Mouse (Mus musculus): Measurements from ENCODE around the gene Narf.

The Narf gene

GRCm38 (mm10) chr11:121235475-121236238 is 1.4 kb upstream of the Narf start:
- in situ Hi-C loops (cut with MboI), result no loop called here

- in situ Hi-C loops (cut with MboI), result no loop called here
Measured at GRCm38 (mm10) chr11:121237345-121238128, 484 bp downstream of the Narf start.

- in situ Hi-C loops (cut with MboI), result no loop called here
Measured at GRCm38 (mm10) chr11:121239669-121240068, 2.6 kb downstream of the Narf start.

- in situ Hi-C loops (cut with MboI), result no loop called here
Measured at GRCm38 (mm10) chr11:121250196-121250595, 13.1 kb downstream of the Narf start.

- in situ Hi-C loops (cut with MboI), result no loop called here
Measured at GRCm38 (mm10) chr11:121259160-121260100, 22.4 kb downstream of the Narf start, which contains the start of gene Foxk2. Foxk2 (plus strand) TSS chr11:121259990.

GRCm38 (mm10) chr11:121260211-121260906 is 23.3 kb downstream of the Narf start:
- in situ Hi-C loops (cut with MboI), result no loop called here

GRCm38 (mm10) chr11:121261074-121261473 is 24.0 kb downstream of the Narf start:
- in situ Hi-C loops (cut with MboI), result no loop called here

GRCm38 (mm10) chr11:121277516-121277915 is 40.5 kb downstream of the Narf start:
- in situ Hi-C loops (cut with MboI), result no loop called here

GRCm38 (mm10) chr11:121278011-121278410 is 41.0 kb downstream of the Narf start:
- in situ Hi-C loops (cut with MboI), result no loop called here

GRCm38 (mm10) chr11:121282911-121283310 is 45.9 kb downstream of the Narf start:
- in situ Hi-C loops (cut with MboI), result no loop called here

- in situ Hi-C loops (cut with MboI), result no loop called here
Measured at GRCm38 (mm10) chr11:121289859-121290258, 52.8 kb downstream of the Narf start.

GRCm38 (mm10) chr11:121294771-121295170 is 57.7 kb downstream of the Narf start:
- in situ Hi-C loops (cut with MboI), result no loop called here

GRCm38 (mm10) chr11:121298493-121298892 is 61.4 kb downstream of the Narf start:
- in situ Hi-C loops (cut with MboI), result no loop called here

- in situ Hi-C loops (cut with MboI), result no loop called here
Measured at GRCm38 (mm10) chr11:121300265-121300664, 63.2 kb downstream of the Narf start.

GRCm38 (mm10) chr11:121305371-121305770 is 68.3 kb downstream of the Narf start:
- in situ Hi-C loops (cut with MboI), result no loop called here
